In genomic region chr11:108828374-108829025, GRCm38 (mm10) we compare ENCODE assay signal across 16 mouse cellular contexts.
"Had no signal": no experiment of that assay in that cellular context is flagged by ENCODE, and none has a peak within 500 bp of the region (broad histone marks: within the 10 kb centered on the region; RNA-seq: fewer than 3 reads in every experiment).

No protein-coding gene starts in this region.

- H3K9ac ChIP-seq: kidney, embryonic 15.5 days; liver, embryonic 14.5 days; neural tube, embryonic 13.5 days had no signal

- DNase-seq: kidney, postnatal 14 days; lung, adult 2 months; lung, postnatal 36 days; retina, postnatal 1 day; right cerebral cortex, postnatal 4 days; spleen, adult 18-20 months; thymus, adult 18-20 months; thymus, postnatal 14 days had no signal

- H3K4me3 ChIP-seq: kidney, embryonic 15.5 days; left cerebral cortex, adult 2 months; limb, embryonic 10.5 days; midbrain, embryonic 10.5 days; neural tube, embryonic 13.5 days had no signal

- H3K27me3 ChIP-seq: kidney, embryonic 15.5 days; neural tube, embryonic 13.5 days had no signal

- H3K4me1 ChIP-seq: kidney, embryonic 15.5 days; limb, embryonic 10.5 days; midbrain, embryonic 10.5 days; neural tube, embryonic 13.5 days had no signal

- H3K4me2 ChIP-seq: kidney, embryonic 15.5 days; neural tube, embryonic 13.5 days had no signal

- H3K9me3 ChIP-seq: kidney, embryonic 15.5 days; limb, embryonic 10.5 days; neural tube, embryonic 13.5 days had no signal

- ATAC-seq: lung, postnatal 0 days; midbrain, embryonic 16.5 days had no signal

- H3K27ac ChIP-seq: kidney, embryonic 15.5 days; left cerebral cortex, adult 2 months; limb, embryonic 10.5 days; liver, embryonic 14.5 days; midbrain, embryonic 10.5 days; neural tube, embryonic 13.5 days had no signal
